Mouse (Mus musculus): ENCODE data around the gene Galnt9. TPM values are rescaled to one million over a fixed set of nuclear protein-coding genes. Genes with fewer than 3 reads are reported as not detected.

The Galnt9 gene
- polyA plus RNA-seq, 1 experiment from 2014 or later: 0.27 TPM

GRCm38 (mm10) chr5:110629525-110630120 is 85.5 kb downstream of the Galnt9 start:
- no peaks in the 10 kb centered on the region for H3K9me3 ChIP-seq (ENCODE audit: control insufficient read depth, low read length)
- ATAC-seq: no peak

GRCm38 (mm10) chr5:110635951-110636707 is 92.0 kb downstream of the Galnt9 start:
- Histone ChIP-seq H3K4me3 (ENCODE audit: low read length) (no peak overlapping the region), H3K27ac (ENCODE audit: low read length) (no peak overlapping the region), H3K4me1 (ENCODE audit: control insufficient read depth, insufficient read depth, low read length) (no peaks in the 10 kb centered on the region), H3K9me3 (ENCODE audit: control insufficient read depth, low read length) (no peaks in the 10 kb centered on the region), H3K27me3 (replicated peaks; ENCODE audit: control insufficient read depth, insufficient read depth, low read length) (no peaks in the 10 kb centered on the region), H3K36me3 (ENCODE audit: control insufficient read depth, insufficient read depth, low read length) (no peaks in the 10 kb centered on the region), H3K9ac (ENCODE audit: low read depth, low read length) (no peak overlapping the region), H3K4me2 (ENCODE audit: low read depth, low read length) (no peak overlapping the region)
- 34% methylated on average over 6 of the region's 6 CpGs for WGBS
- ATAC-seq: no peak

More at GRCm38 (mm10) chr5:110629525-110630120, 85.5 kb downstream of the Galnt9 start:
- Histone ChIP-seq H3K4me3 (ENCODE audit: low read length) (no peak overlapping the region), H3K4me2 (ENCODE audit: low read depth, low read length) (no peak overlapping the region), H3K9ac (ENCODE audit: low read depth, low read length) (no peak overlapping the region), H3K36me3 (ENCODE audit: control insufficient read depth, insufficient read depth, low read length) (no peaks in the 10 kb centered on the region), H3K27me3 (replicated peaks; ENCODE audit: control insufficient read depth, insufficient read depth, low read length) (peaks cover 8% of the 10 kb centered on the region), H3K27ac (ENCODE audit: low read length) (no peak overlapping the region), H3K4me1 (ENCODE audit: control insufficient read depth, insufficient read depth, low read length) (no peaks in the 10 kb centered on the region)
- 78% methylated on average over 2 of the region's 2 CpGs for WGBS

DNA sequence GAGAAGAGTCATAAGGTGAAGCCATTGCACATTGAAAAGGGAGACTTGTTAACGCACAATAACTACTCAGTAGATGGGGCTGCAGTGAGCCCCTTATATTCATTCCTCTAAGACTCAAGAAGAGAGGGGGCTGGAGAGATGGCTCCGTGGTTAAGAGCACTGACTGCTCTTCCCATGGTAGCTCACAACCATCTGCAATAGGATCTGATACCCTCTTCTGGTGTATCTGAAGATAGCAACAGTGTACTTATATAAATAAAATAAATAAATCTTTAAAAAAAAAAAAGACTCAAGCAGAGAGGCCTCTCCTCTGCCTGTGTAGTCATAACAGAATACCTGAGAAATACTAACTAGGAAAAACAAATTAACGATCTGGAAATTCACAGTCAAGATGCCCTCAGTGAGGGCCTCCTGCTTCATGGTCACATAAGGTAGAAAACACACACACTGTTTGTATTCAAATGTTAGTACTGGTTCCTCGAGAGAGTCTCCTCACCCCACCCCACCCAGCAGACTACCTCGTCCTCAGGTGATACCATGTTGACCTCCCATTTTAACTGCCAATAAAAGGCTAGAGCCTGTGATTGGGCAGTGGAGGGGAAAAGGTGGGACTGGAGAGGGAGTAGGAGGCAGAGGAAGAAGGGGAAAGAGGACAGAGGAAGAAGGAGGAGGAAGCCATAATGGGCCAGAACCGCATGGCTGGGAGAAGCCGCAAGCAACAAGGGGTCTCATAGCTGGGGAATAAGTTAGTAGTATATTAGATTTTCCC is 94.3 kb downstream of the Galnt9 start:
- Histone ChIP-seq H3K4me1 (ENCODE audit: control insufficient read depth, insufficient read depth, low read length) (no peaks in the 10 kb centered on the region), H3K9me3 (ENCODE audit: control insufficient read depth, low read length) (no peaks in the 10 kb centered on the region), H3K4me3 (ENCODE audit: low read length) (no peak overlapping the region), H3K27ac (ENCODE audit: low read length) (no peak overlapping the region), H3K4me2 (ENCODE audit: low read depth, low read length) (no peak overlapping the region), H3K27me3 (replicated peaks; ENCODE audit: control insufficient read depth, insufficient read depth, low read length) (no peaks in the 10 kb centered on the region), H3K9ac (ENCODE audit: low read depth, low read length) (no peak overlapping the region), H3K36me3 (ENCODE audit: control insufficient read depth, insufficient read depth, low read length) (no peaks in the 10 kb centered on the region)
- ATAC-seq: no peak
- WGBS: 83% methylated on average over 7 of the region's 7 CpGs

GRCm38 (mm10) chr5:110639459-110639858 is 95.3 kb downstream of the Galnt9 start:
- Histone ChIP-seq H3K27me3 (replicated peaks; ENCODE audit: control insufficient read depth, insufficient read depth, low read length) (no peaks in the 10 kb centered on the region), H3K4me3 (ENCODE audit: low read length) (no peak overlapping the region), H3K27ac (ENCODE audit: low read length) (no peak overlapping the region), H3K36me3 (ENCODE audit: control insufficient read depth, insufficient read depth, low read length) (no peaks in the 10 kb centered on the region), H3K9me3 (ENCODE audit: control insufficient read depth, low read length) (no peaks in the 10 kb centered on the region), H3K9ac (ENCODE audit: low read depth, low read length) (no peak overlapping the region), H3K4me1 (ENCODE audit: control insufficient read depth, insufficient read depth, low read length) (no peaks in the 10 kb centered on the region), H3K4me2 (ENCODE audit: low read depth, low read length) (no peak overlapping the region)
- 20% methylated on average over 12 of the region's 12 CpGs for WGBS
- no peak for ATAC-seq

- H3K4me2 ChIP-seq (ENCODE audit: low read depth, low read length): no peak overlapping the region
- no peak overlapping the region for H3K4me3 ChIP-seq (ENCODE audit: low read length)
- H3K27ac ChIP-seq (ENCODE audit: low read length): no peak overlapping the region
- ATAC-seq: no peak
- peaks cover 20% of the 10 kb centered on the region for H3K36me3 ChIP-seq (ENCODE audit: control insufficient read depth, insufficient read depth, low read length)
- H3K9ac ChIP-seq (ENCODE audit: low read depth, low read length): no peak overlapping the region
- no peaks in the 10 kb centered on the region for H3K27me3 ChIP-seq (replicated peaks; ENCODE audit: control insufficient read depth, insufficient read depth, low read length)
- no peaks in the 10 kb centered on the region for H3K4me1 ChIP-seq (ENCODE audit: control insufficient read depth, insufficient read depth, low read length)
- H3K9me3 ChIP-seq (ENCODE audit: control insufficient read depth, low read length): no peaks in the 10 kb centered on the region
Observed at GRCm38 (mm10) chr5:110646377-110646776, 102.2 kb downstream of the Galnt9 start.

GRCm38 (mm10) chr5:110652719-110653648 is 108.8 kb downstream of the Galnt9 start, which contains the start of the genes Noc4l and Ddx51:
Gene Noc4l (minus strand): TSS chr5:110653417.
Gene Ddx51 (plus strand): TSS chr5:110653451.
- H3K36me3 ChIP-seq (ENCODE audit: control insufficient read depth, insufficient read depth, low read length): peaks cover 27% of the 10 kb centered on the region
- ATAC-seq: peak; percentile 90
- H3K4me1 ChIP-seq (ENCODE audit: control insufficient read depth, insufficient read depth, low read length): peaks cover 5% of the 10 kb centered on the region
- peak within 1 kb of the TSS; percentile 97 for H3K4me3 ChIP-seq (ENCODE audit: low read length)
- no peaks in the 10 kb centered on the region for H3K9me3 ChIP-seq (ENCODE audit: control insufficient read depth, low read length)
- peak within 1 kb of the TSS; percentile 33; the same call in 1 of the 2 replicates for H3K27ac ChIP-seq (ENCODE audit: low read length)
- peak within 1 kb of the TSS; percentile 92 for H3K9ac ChIP-seq (ENCODE audit: low read depth, low read length)
- H3K4me2 ChIP-seq (ENCODE audit: low read depth, low read length): peak within 1 kb of the TSS; percentile 90
- H3K27me3 ChIP-seq (replicated peaks; ENCODE audit: control insufficient read depth, insufficient read depth, low read length): no peaks in the 10 kb centered on the region
- WGBS: under 1% methylated on average over 91 of the region's 91 CpGs

- WGBS: under 1% methylated on average over 37 of the region's 37 CpGs
- Histone ChIP-seq H3K4me3 (ENCODE audit: low read length) (peak overlapping the region; percentile 97), H3K4me1 (ENCODE audit: control insufficient read depth, insufficient read depth, low read length) (peaks cover 5% of the 10 kb centered on the region), H3K4me2 (ENCODE audit: low read depth, low read length) (peak overlapping the region; percentile 90), H3K36me3 (ENCODE audit: control insufficient read depth, insufficient read depth, low read length) (peaks cover 23% of the 10 kb centered on the region; the same call in 1 of the 2 replicates), H3K27me3 (replicated peaks; ENCODE audit: control insufficient read depth, insufficient read depth, low read length) (no peaks in the 10 kb centered on the region), H3K27ac (ENCODE audit: low read length) (peak overlapping the region; percentile 33; the same call in 1 of the 2 replicates), H3K9ac (ENCODE audit: low read depth, low read length) (peak overlapping the region; percentile 92), H3K9me3 (ENCODE audit: control insufficient read depth, low read length) (no peaks in the 10 kb centered on the region)
- peak; percentile 63 for ATAC-seq
Observed at GRCm38 (mm10) chr5:110653686-110654085, 109.5 kb downstream of the Galnt9 start.

DNA sequence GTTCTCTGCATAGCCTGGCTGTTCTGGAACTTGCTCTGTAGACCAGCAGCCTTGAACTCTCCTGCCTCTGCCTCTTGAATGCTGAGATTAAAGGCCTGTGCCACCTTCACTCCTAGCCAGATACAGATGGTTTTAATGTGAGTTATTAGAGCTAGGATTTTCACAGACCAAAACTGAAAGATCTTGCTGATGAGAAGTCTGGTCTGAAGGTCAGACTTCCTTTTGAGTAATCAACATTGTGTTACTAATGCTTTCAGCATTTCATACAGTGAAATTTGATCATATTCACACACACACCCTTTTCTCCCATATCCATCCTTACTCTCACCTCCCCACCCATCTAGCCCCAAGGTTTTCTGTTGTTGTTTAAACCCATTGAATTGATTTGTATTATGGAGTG is 115.5 kb downstream of the Galnt9 start:
- H3K4me2 ChIP-seq (ENCODE audit: low read depth, low read length): no peak overlapping the region
- ATAC-seq: no peak

More for the DNA sequence above, 115.5 kb downstream of the Galnt9 start:
- Histone ChIP-seq H3K4me1 (ENCODE audit: control insufficient read depth, insufficient read depth, low read length) (no peaks in the 10 kb centered on the region; the same call in 1 of the 2 replicates), H3K9ac (ENCODE audit: low read depth, low read length) (no peak overlapping the region), H3K9me3 (ENCODE audit: control insufficient read depth, low read length) (no peaks in the 10 kb centered on the region), H3K36me3 (ENCODE audit: control insufficient read depth, insufficient read depth, low read length) (peaks cover 26% of the 10 kb centered on the region), H3K4me3 (ENCODE audit: low read length) (no peak overlapping the region), H3K27me3 (replicated peaks; ENCODE audit: control insufficient read depth, insufficient read depth, low read length) (no peaks in the 10 kb centered on the region), H3K27ac (ENCODE audit: low read length) (no peak overlapping the region)

Measured in intestine, embryonic 16.5 days (tissue).